Mouse (Mus musculus) hindbrain, embryonic 10.5 days (tissue): Measurements from ENCODE around the gene Nme8. TPM values are rescaled to one million over a fixed set of nuclear protein-coding genes. Genes with fewer than 3 reads are reported as not detected.

ENCODE experiments used
- DNase-seq: peaks from one replicate; pipeline ENCODE4 v3.0.0-alpha.2; 2017; ENCODE audit warnings: low spot score
- H3K27ac ChIP-seq: fragments of 300-500 bp; sonication (generic); 2 replicates; pipeline ENCODE4 v1.5.1; 2016; ENCODE audit warnings: mild to moderate bottlenecking, moderate library complexity
- H3K27me3 ChIP-seq: fragments of 300-500 bp; sonication (generic); 2 replicates; pipeline ENCODE4 v1.6.1; 2016; ENCODE audit warnings: mild to moderate bottlenecking; ENCODE audit not compliant: poor library complexity, insufficient read depth, severe bottlenecking
- H3K36me3 ChIP-seq: fragments of 300-500 bp; sonication (generic); 2 replicates; pipeline ENCODE4 v1.6.1; 2016; ENCODE audit warnings: mild to moderate bottlenecking, moderate library complexity
- H3K4me1 ChIP-seq: fragments of 300-500 bp; sonication (generic); replicated peaks from 2 replicates; pipeline ENCODE4 v1.6.1; 2016; ENCODE audit warnings: mild to moderate bottlenecking
- H3K4me3 ChIP-seq: fragments of 300-500 bp; sonication (generic); 2 replicates; pipeline ENCODE4 v1.5.1; 2016; ENCODE audit warnings: mild to moderate bottlenecking, moderate library complexity
- H3K9me3 ChIP-seq: fragments of 300-500 bp; sonication (generic); 2 replicates; pipeline ENCODE4 v1.6.1; 2016; ENCODE audit warnings: mild to moderate bottlenecking, moderate library complexity
- WGBS: fragments of 180-500 bp; shearing (Covaris S2); methylation state at CpG from one replicate; pipeline ENCODE4 v1.1.7; 2016; 5-methylcytosine and 5-hydroxymethylcytosine counted together
- polyA plus RNA-seq: library from polyadenylated mRNA; unstranded; fragments of >200 nt; fragmentation: Nextera tagmentation; extraction: Ambion mirVana; gene quantifications from 2 replicates; pipeline ENCODE4 v1.2.1, GENCODE M21; 2016

Gene Nme8
- polyA plus RNA-seq, 1 experiment from 2014 or later = not detected

DNA sequence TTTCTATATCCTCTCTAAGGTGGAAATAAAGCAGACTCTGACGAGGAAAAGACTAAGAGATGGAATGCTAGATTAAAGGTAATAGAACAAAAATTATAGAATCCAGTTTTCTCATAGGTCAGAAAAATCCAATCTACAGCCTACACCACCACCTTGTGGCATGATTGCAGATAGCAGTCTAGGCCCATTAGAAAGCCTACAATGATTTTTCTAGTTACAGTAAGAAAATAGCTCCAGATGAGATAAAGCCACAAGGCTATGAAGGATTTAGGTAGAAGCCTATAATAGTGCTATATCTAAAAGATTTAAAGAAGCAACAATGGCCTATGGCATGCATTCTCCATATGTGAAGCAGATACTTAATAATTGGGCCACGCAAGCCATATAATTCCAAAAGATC, 13.6 kb downstream of the Nme8 start:
- Histone ChIP-seq H3K4me3 (no peak overlapping the region), H3K4me1 (0 out of 2 replicates have a peak, but pooled peaks cover 4% of the 10 kb centered on the region), H3K36me3 (no peaks in the 10 kb centered on the region), H3K27me3 (no peaks in the 10 kb centered on the region), H3K27ac (no peak overlapping the region), H3K9me3 (no peaks in the 10 kb centered on the region)
- DNase-seq = no peak
- 65% methylated on average over 2 of the region's 2 CpGs for WGBS

DNA sequence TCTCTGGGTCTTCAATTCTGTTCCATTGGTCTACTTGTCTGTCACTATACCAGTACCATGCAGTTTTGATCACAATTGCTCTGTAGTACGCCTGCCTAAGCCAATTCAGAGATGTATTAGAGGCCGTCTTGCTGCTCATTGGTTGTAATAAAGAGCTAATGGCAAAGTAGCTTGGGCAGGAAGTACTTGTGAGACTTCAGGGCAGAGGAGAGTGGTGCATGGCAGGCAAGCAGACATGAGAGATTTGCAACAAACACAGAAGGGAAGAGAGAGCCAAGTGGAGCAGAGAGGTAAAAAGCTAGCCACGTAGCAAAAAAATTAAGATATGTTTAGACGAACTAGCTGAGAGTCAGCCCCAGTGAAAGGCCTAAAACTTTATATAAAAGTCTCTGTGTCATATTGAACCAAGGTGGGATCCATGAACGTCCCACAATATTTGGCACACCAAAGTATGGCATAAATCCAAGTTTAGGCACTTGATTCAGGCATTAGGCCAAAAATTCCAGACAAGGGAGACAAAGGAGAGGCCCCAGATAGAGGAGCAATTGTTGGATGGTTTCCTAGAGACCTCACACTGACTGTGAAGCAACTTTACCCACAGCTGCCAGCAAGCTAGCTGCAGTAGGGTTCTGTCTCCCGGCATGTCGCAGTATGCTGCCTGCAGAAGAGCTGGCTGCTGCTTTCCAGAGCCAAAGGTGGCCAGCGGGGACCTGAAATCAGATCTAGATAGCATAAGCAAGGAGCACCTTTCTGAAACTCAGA, 14.5 kb downstream of the Nme8 start:
- WGBS = 71% methylated on average over 8 of the region's 8 CpGs
- H3K4me3 ChIP-seq = no peak overlapping the region
- no peak overlapping the region for H3K27ac ChIP-seq
- H3K9me3 ChIP-seq = no peaks in the 10 kb centered on the region
- 0 out of 2 replicates have a peak, but pooled peaks cover 4% of the 10 kb centered on the region for H3K4me1 ChIP-seq
- DNase-seq = peak; percentile 10
- no peaks in the 10 kb centered on the region for H3K27me3 ChIP-seq
- H3K36me3 ChIP-seq = no peaks in the 10 kb centered on the region

DNA sequence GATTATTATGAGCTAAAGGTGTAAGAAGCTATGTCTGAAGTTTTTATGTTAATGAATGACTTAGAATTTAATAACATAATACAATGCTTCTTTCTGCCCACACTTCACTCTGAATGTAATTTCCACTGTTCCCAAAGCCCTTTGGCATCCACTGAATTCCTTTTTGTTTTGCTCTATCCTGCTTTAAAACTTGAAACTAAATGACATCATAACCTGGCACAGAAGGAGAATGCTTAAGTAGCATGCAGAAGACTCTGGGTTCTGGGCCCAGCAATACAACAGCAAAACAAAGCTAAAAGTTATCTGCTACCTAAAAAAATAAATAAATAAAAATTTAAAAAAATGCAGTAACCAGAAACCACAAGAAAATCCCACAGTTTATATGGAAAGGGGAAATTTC, 23.0 kb downstream of the Nme8 start:
- H3K27ac ChIP-seq = no peak overlapping the region
- H3K4me3 ChIP-seq = no peak overlapping the region
- no peak for DNase-seq
- H3K36me3 ChIP-seq = no peaks in the 10 kb centered on the region
- no peaks in the 10 kb centered on the region for H3K27me3 ChIP-seq
- no peaks in the 10 kb centered on the region for H3K9me3 ChIP-seq
- no peaks in the 10 kb centered on the region for H3K4me1 ChIP-seq

DNA sequence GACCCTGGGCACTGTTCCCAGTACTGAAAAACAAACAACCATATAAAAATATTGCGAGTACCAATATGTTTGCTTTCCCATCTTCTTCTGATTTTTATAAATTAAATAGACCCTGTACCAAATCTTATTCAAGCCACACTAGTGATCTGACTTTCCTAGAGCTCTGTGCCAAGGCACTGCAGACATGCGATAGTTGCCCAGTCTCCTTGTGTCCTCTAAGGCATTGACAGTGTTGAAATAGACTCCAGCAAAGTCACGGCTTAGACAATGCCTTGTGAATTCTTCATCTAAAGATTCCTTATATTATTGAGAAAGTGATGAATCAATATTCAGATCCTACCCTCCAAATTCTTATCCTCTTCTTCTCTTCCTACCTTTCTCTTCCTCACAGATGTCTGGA, 23.6 kb downstream of the Nme8 start:
- WGBS = 91% methylated on average over 3 of the region's 3 CpGs
- H3K27me3 ChIP-seq = no peaks in the 10 kb centered on the region
- no peaks in the 10 kb centered on the region for H3K36me3 ChIP-seq
- no peak overlapping the region for H3K4me3 ChIP-seq
- no peaks in the 10 kb centered on the region for H3K9me3 ChIP-seq
- no peak for DNase-seq
- no peak overlapping the region for H3K27ac ChIP-seq
- no peaks in the 10 kb centered on the region for H3K4me1 ChIP-seq

DNA sequence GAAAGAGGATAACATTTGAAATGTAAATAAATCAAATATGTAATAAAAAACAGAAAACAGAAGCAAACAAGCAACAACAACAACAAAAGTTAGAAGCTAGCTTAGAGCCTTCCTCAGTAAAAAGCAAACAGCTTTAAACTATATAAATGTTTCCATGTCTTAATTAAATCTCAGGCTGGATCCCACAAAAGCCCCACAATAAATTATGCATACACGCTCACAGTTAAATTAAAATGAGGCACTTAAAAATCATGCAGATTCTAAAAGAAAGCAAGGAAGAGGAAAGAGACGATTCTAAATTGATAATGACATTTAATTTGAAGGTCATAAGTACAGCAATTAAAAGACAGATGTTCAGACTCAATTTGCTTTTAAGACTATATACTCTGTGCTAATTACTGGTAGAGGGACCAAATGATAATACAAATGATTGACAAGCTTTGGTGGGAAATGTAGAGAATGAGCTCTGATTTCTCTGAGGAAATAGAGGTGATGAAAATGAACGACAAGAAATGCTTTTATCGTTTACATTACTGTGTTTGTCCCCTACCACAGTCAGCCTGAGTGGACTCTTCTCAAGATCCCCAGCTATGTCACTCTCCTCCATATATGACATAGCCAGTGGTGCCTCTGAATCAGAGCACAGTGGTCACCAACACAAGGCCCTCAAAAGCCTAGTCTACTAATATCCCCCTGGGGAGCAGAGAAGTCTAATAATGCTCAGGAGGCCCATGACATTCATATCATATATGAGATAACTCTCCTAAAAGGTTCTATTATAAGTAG, 29.0 kb downstream of the Nme8 start:
- Histone ChIP-seq H3K27me3 (no peaks in the 10 kb centered on the region), H3K9me3 (no peaks in the 10 kb centered on the region), H3K27ac (no peak overlapping the region), H3K4me3 (no peak overlapping the region), H3K4me1 (no peaks in the 10 kb centered on the region), H3K36me3 (no peaks in the 10 kb centered on the region)
- no peak for DNase-seq
- WGBS = 88% methylated on average over 4 of the region's 4 CpGs

DNA sequence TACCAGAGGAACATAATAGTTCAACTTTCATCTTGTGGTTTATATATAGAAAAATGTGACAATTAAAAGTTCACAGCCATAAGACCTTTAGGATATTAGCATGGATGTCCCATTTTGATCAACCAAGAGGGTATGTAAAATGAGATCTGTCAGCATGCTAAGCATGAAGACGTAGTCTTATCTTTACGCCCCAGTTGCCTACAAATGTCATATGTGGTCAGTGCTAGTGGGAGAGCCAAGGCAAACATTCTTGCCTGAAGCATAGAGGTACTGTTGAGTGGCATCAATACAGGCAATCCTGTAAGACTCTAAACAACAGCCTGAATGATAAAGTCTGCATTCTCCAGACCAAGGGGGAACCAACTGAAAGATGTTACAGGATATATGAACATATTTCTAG, 45.2 kb downstream of the Nme8 start:
- Histone ChIP-seq H3K27ac (no peak overlapping the region), H3K4me1 (no peaks in the 10 kb centered on the region), H3K27me3 (no peaks in the 10 kb centered on the region), H3K9me3 (no peaks in the 10 kb centered on the region), H3K4me3 (no peak overlapping the region), H3K36me3 (no peaks in the 10 kb centered on the region)
- DNase-seq = no peak
- WGBS = 89% methylated on average over 2 of the region's 2 CpGs

DNA sequence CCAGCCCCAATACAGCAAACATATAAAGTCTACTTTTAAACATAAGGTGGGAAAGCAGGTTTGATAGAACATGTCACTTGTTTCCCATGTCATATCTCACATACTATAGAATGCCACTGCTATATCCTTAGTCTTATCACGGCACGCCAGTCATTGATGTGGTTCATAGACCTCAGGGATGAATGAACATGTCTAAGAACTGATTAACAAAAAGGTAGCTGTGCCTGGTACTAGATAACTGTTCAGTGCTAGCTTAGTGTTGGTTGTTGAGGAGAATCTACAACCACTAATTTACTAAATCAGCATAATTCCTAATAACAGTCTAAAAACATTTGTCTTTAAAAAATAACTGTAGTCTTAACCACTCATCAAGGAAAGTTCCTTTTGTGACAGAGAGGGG, 47.8 kb downstream of the Nme8 start:
- Histone ChIP-seq H3K4me3 (no peak overlapping the region), H3K36me3 (no peaks in the 10 kb centered on the region), H3K27ac (no peak overlapping the region), H3K27me3 (no peaks in the 10 kb centered on the region), H3K9me3 (no peaks in the 10 kb centered on the region), H3K4me1 (no peaks in the 10 kb centered on the region)
- WGBS = 92% methylated on average over 2 of the region's 2 CpGs
- no peak for DNase-seq

DNA sequence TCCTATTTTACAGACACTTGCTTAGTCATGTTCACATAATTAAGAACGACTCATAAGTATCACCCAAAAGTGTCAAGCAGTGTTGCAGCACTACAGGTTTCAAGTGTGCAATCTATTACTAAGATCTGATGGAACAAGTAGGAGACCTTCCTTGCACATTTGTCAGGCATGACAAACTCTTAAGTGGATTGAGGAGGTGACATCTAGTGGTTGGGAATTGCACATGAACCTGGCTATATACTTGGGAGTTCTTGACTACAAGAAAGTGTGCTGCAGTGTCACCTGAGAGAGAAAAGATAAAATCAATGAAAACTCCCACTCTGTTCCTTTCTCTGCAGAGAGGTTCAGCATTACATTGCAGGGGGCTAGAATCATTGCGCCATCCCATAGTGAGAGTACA, 53.4 kb downstream of the Nme8 start:
- no peak for DNase-seq
- H3K9me3 ChIP-seq = no peaks in the 10 kb centered on the region
- 75% methylated on average over 2 of the region's 2 CpGs for WGBS
- no peaks in the 10 kb centered on the region for H3K36me3 ChIP-seq
- H3K27me3 ChIP-seq = no peaks in the 10 kb centered on the region
- H3K4me1 ChIP-seq = no peaks in the 10 kb centered on the region
- H3K27ac ChIP-seq = no peak overlapping the region
- no peak overlapping the region for H3K4me3 ChIP-seq

DNA sequence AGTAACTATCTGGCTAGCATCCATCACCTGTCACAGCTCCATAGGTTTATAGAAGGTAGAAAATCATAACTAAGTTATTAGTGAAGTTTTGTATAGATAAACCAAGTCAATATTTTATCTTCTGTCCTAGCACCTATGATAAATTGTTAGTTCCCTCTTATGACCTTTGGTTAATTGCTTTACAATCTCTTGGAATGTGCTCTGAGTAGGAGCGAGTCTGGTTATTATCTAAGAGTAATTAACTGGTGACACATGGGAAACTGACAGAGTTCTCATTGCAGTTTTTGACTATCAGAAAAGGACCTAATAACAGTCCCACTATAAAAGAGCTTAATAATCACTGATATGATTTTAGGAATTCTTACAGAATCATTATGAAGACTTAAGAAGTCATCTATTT, 54.1 kb downstream of the Nme8 start:
- WGBS = 89% methylated on average over 1 of the region's 1 CpGs
- no peak for DNase-seq
- H3K27me3 ChIP-seq = no peaks in the 10 kb centered on the region
- no peaks in the 10 kb centered on the region for H3K4me1 ChIP-seq
- H3K9me3 ChIP-seq = no peaks in the 10 kb centered on the region
- no peaks in the 10 kb centered on the region for H3K36me3 ChIP-seq
- no peak overlapping the region for H3K27ac ChIP-seq
- no peak overlapping the region for H3K4me3 ChIP-seq

DNA sequence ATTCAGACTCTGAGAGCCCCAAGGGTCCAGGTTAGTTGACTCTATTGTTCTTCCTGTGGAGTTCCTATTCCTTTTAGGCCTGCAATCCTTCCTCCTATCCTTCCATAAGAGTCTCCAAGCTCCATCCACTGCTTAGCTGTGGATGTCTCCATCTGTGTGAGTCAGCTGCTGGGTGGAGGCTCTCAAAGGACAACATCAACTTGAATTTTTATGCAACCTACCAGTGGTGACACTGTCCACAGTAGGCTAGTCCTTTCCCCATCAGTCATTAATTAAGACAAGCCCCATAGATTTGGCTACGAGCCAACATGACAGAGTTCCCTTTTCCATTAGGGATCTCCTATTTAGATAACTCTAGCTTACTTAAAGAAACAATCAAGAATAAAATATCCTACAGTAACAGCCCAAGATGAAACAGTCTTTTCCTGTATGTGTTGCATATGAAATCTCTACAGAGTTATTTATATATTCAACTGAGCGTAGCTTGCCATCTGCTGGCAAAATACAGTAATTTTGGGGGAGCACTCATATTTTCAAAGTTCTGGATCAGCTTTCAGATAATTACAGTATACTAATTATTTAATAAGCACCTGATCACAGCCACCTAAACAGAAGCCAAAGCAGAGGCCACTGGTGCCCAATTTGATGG, 57.3 kb downstream of the Nme8 start:
- Histone ChIP-seq H3K9me3 (no peaks in the 10 kb centered on the region), H3K4me1 (no peaks in the 10 kb centered on the region), H3K27me3 (no peaks in the 10 kb centered on the region), H3K4me3 (no peak overlapping the region), H3K27ac (no peak overlapping the region), H3K36me3 (no peaks in the 10 kb centered on the region)
- no peak for DNase-seq
- WGBS = 96% methylated on average over 2 of the region's 2 CpGs

DNA sequence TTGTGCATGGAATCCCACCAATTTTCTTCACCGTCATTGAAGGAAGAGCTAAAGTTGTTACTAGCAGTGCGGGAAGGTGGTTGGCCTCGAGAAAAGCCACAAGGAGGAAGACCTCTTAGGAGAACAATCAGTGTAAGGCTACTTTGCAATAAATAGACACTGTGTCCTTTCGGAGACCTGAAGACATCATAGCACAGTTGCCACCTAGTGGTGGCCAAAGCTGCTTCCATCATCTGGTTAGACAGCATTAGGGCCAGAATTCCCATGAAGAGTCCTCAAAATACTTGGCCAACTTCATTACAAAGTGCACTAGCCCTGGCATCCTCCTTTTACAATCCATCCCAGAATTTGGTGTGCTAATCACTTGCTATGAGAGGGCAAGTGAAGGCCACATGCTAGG, 61.5 kb downstream of the Nme8 start:
- Histone ChIP-seq H3K36me3 (no peaks in the 10 kb centered on the region), H3K4me3 (no peak overlapping the region), H3K27ac (no peak overlapping the region), H3K27me3 (no peaks in the 10 kb centered on the region), H3K9me3 (no peaks in the 10 kb centered on the region), H3K4me1 (peaks cover 4% of the 10 kb centered on the region; the same call in 1 of the 2 replicates)
- 70% methylated on average over 4 of the region's 4 CpGs for WGBS
- DNase-seq = peak; percentile 8

DNA sequence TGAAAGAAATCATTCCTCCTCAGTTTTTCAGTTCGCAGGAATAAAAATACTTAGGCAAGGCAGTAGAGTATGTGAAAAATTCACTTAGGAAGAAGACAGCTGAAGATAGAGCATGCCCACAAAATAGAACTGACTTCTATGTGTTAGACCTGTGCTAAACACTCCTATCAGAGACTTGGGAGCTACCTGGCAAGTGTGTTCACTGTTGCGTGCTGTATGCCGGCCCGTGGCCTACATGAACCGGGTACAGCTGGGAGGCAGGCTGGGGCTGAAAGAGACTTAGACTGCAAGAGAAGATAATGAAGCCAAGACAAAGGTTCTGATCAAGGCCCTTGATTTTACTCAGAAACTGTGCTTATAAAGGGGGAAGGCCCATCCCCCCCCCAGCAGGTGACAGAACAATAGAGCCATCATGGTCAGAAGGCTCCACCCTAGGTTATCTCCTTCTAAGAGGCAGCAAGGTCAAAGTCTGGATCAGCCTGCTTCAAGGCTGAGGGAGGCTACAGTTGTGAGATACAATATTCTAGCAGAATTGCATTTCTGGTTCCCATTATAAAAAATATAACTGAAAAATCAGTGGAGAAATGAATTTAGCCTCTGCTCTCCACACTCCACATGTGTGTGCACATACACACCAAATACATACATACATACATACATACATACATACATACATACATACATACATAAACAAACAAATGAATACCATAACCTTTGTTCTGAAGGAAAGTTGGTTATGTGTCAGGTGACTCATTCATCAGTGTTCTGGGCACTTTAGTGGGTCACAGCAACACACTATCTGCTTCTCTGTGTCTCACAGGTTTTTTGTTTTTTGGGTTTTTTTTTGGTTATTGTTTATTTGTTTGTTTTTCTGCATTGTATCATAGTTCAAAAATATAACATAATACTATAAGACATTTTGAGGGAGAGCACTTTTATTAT, 66.6 kb downstream of the Nme8 start:
- Histone ChIP-seq H3K4me1 (peaks cover 4% of the 10 kb centered on the region; the same call in 1 of the 2 replicates), H3K4me3 (no peak overlapping the region), H3K27me3 (no peaks in the 10 kb centered on the region), H3K9me3 (no peaks in the 10 kb centered on the region), H3K27ac (no peak overlapping the region), H3K36me3 (no peaks in the 10 kb centered on the region)
- DNase-seq = no peak
- WGBS = 91% methylated on average over 5 of the region's 5 CpGs
